Mouse (Mus musculus): Measurements from ENCODE around the gene Dync1i2. TPM values are rescaled to one million over a fixed set of nuclear protein-coding genes. Genes with fewer than 3 reads are reported as not detected.

Dync1i2 gene
- total RNA-seq (2023), result 10 to 100 TPM; 71.1 to 81.3 TPM

GRCm38 (mm10) chr2:71211591-71212359 lies at the start of gene Dync1i2:
Dync1i2 (plus strand) TSS chr2:71211706.

Other genes starting within 250 kb of the Dync1i2 start
- 10 to 100 TPM; 28.7 to 34.0 TPM for gene Dcaf17, start 156.4 kb upstream of the Dync1i2 start, total RNA-seq (2023)
- 10 to 100 TPM; 21.8 to 23.9 TPM for gene Mettl8, start 156.1 kb upstream of the Dync1i2 start, total RNA-seq (2023)
- under 1 TPM in 1 of 2 experiments, not detected in 1; 0.23 TPM for gene Cybrd1, start 93.8 kb upstream of the Dync1i2 start, total RNA-seq (2023)
- gene Slc25a12, start 156.0 kb downstream of the Dync1i2 start, total RNA-seq (2023), result 10 to 100 TPM; 37.1 to 53.8 TPM
- gene Hat1, start 177.3 kb downstream of the Dync1i2 start, total RNA-seq (2023), result 10 to 100 TPM; 25.8 to 38.3 TPM
- gene Metap1d, start 241.6 kb downstream of the Dync1i2 start, total RNA-seq (2023), result 10 to 100 TPM; 35.0 to 42.9 TPM